Mouse (Mus musculus) heart, postnatal 14 days (tissue): ENCODE results near the gene Sept11. TPM values are rescaled to one million over a fixed set of nuclear protein-coding genes. Genes with fewer than 3 reads are reported as not detected.

Experiments
- DNase-seq, 2 experiments: peaks; one replicate each; pipeline ENCODE4 v3.0.0; 2021 to 2022
- intact Hi-C: fragments of 180-260 bp; cut with DNase I; formaldehyde crosslinking; loops from one replicate; pipeline ENCODE4 v1.15.1; 2025
- total RNA-seq, 2 experiments: library from RNA; stranded (reverse); gene quantifications; 2 replicates each; pipeline ENCODE4 v1.2.3; 2021

Gene Sept11
- total RNA-seq, 2 experiments from 2014 or later = 48.7 to 54.9 TPM

DNA sequence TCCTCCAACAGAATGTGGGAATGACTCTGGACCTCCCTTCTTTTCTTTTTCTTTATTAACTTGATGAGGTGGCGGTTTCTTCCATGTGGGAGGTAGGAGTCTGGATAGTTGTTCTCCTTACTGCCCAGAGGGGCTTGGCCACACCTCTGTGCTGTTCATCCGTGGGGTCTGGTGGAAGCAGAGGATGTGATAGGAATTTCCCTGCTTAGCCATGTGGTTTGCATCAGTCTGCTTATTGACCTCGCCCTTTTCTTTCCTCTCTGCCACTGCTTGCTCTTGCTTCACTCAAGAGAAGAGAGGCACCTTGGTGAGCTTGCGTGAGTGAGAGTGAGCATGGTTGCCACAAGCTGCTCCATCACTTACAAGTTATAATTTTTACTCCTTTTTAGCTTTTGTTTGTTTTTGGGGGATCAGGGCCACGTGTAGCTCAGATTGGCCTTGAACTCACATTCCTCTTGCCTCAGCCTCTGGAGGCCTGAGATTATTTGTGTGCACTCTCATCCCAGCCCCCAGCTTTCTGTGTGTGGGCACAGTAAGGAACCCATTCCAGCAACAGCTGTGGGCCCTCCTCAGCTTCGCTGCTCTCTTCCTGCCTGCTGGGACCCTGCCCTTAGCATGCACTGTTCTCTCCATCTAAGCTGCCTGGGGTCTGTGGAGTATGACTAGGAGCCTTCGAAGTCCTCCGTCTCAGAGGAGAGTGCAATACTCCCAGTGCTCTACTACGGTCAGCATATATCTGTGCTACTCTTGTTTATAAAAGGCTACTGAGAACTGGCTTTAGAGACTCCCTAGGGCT, 31.0 kb downstream of the Sept11 start:
- intact Hi-C loops = no loop called here
- no peak for DNase-seq

DNA sequence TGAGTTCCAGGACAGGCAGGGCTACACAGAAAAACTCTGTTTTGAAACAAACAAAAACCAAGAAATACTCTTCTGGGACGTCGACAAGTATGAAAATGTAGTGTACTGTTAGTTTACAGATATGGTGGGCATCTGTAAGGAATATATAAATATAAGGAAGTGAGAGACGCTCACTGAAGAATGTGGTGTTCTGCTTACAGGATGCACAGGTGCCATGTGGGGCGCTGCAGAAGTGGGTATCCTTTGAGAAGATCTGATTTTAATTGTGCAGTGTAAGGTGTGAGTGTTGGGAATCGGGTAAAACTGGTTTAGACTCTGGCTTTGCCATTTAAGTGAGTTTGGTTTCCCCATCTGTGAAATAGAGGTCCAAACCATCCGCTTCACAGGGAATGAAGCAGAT, 32.1 kb downstream of the Sept11 start:
- intact Hi-C loops = no loop called here
- DNase-seq = no peak

- intact Hi-C loops = no loop called here
- no peak for DNase-seq
Measured at GRCm38 (mm10) chr5:93126222-93126929, 33.1 kb downstream of the Sept11 start.

- DNase-seq = no peak
- intact Hi-C loops = no loop called here
Measured at GRCm38 (mm10) chr5:93126930-93127562, 33.8 kb downstream of the Sept11 start.

DNA sequence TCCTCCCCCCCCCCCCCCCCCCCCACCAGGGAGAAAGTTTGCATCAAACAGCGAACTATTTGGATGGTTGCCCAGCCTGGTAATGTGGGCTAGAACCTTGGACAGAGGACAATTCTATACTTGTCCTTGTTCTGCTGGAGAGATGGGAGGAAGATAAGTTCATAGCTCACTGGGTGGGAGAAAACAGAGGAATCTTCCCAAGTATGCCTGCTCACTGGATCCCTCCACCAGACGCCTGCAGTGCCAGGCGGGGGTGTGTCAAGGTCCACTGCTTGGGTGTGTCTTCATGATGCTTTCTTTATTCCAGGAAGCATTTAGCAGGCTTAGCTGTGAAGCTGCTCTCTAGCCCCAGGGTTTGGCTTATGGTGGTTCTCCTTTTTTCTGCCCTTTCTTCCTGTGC, 34.5 kb downstream of the Sept11 start:
- intact Hi-C loops = no loop called here
- peak in 1 of 2 experiments; percentile 26 for DNase-seq

DNA sequence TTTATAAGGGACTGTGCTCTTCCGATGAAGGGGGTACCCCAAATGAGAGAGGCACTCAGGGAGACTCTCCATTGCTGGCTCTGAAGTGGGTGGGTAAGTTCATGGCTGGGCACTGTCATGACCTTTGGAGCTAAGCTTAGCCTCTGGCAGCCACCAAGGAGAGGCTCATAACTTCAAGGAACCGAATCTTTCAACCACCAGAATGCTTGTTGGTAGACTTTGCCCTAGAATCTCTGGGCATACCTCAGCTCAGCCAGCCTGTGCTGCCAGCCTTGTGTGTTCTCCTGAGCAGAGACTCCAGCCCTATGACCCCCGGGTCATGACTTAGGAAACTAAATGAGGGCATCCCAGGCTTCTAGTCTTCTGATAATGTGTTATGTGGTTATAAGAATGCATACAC, 35.5 kb downstream of the Sept11 start:
- intact Hi-C loops = no loop called here
- DNase-seq = no peak

GRCm38 (mm10) chr5:93129953-93130352, 36.7 kb downstream of the Sept11 start:
- DNase-seq = no peak
- intact Hi-C loops = no loop called here

GRCm38 (mm10) chr5:93131401-93131800, 38.2 kb downstream of the Sept11 start:
- no peak for DNase-seq
- intact Hi-C loops = no loop called here

DNA sequence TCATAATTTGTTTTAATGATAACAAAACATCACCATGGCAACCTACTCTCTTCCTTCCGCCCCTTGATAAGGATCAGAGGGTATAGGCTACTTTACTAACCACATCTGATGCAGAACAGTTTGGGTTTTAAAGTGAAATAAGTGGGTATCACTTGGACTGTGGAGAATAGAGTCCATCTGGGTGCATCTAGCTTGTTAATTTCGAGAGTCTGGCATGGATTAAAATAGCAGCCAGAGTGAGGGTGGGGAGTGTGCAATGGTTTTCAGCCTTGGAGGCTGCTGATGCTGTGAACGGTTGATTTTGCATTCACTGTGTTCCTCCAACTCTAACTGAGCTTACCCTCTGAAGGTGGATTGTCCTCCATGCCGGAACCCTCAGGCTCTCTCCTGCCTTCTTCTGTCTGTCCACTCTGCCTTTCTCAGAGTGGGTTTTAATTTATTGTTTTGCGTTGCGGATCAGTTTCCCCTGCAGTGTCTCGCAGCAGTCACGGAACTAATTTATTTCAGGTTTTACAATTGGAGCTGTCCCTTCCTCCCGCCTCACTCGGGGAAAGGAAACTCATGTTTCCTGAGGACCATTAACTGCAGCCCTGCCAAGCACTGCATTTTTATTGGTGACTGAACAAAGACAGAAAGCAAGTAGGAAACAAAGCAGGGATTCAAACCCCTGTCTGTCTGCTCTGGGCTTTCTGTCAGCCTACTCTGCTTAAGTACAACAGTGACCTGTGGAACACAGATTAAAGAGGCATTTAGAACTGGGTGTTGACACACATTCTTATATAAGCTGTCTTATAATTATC, 40.4 kb downstream of the Sept11 start:
- DNase-seq = no peak
- intact Hi-C loops = no loop called here

GRCm38 (mm10) chr5:93135368-93136107, 42.3 kb downstream of the Sept11 start:
- intact Hi-C loops = no loop called here

DNA sequence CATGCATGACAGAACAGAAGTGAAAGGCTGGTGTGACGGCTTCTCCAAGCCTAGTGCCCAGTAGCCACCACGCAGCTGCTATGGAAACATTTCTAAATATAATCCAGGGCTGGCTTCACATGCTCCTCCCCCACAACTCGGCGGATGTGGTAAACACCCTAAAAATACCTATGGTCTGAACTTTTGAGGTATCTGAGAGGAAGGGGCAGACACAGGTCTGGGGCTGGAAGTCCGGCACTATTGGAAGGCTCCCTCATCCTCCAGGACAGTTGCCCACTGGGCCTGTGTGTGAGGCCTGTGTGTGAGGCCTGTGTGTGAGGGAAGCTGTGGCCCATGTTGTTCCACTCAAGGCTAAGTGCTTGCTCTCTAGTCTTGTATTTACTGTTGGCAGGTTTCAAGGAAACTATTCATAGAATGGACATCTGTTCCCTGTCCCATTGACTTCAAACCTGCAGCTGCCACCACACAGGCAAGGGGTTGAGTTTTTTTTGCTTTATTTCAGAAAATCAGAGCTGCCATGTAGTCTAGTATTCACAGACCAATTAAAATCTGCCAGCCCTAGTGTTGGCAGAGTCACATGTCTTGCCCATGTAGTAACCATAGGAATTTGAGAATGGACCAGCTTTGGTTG, 43.8 kb downstream of the Sept11 start:
- intact Hi-C loops = loop anchor here (1.0 kb wide), 1 partner anchor 44 kb away; the partner anchor contains the start of gene Sept11
- peak; percentile 49 to 65 for DNase-seq

More at GRCm38 (mm10) chr5:93135368-93136107, 42.3 kb downstream of the Sept11 start:
- DNase-seq = no peak

DNA sequence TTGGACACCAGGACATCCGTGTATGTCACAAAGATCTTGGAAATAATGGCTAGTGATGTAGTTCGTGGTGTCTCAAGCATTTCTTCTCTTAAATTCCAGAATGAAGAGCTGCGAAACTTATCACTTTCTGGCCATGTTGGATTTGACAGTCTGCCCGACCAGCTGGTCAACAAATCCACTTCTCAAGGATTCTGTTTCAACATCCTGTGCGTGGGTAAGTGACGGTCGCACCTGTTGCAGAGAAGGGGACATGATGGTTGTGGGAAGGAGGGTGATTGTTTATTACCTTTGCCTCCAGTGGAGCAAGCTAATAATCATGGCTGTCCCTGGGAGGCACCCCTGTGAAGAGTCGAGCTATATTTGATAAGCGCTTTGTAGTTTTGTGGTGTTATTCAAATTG, 46.1 kb downstream of the Sept11 start:
- no peak for DNase-seq
- intact Hi-C loops = no loop called here

DNA sequence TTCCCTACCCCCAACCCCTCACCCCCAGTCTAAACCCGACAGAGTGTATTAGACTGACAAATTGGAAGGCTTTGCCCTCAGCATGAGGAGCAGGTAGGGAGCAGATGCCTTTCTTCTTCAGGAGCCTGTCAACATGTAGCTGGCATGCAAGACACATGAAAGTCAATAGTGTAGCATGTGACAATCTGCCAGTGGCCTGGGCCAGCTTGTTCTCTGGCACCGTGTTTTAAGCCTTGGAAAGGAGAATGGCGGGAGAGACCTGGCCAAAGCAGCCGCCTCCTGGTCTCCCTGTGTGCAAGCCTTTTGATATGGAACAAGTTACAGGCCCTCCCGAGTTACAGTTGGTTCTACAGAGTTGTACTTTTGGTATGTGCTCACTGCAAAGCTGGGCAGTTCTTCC, 47.5 kb downstream of the Sept11 start:
- intact Hi-C loops = no loop called here
- peak; percentile 41 to 58 for DNase-seq

DNA sequence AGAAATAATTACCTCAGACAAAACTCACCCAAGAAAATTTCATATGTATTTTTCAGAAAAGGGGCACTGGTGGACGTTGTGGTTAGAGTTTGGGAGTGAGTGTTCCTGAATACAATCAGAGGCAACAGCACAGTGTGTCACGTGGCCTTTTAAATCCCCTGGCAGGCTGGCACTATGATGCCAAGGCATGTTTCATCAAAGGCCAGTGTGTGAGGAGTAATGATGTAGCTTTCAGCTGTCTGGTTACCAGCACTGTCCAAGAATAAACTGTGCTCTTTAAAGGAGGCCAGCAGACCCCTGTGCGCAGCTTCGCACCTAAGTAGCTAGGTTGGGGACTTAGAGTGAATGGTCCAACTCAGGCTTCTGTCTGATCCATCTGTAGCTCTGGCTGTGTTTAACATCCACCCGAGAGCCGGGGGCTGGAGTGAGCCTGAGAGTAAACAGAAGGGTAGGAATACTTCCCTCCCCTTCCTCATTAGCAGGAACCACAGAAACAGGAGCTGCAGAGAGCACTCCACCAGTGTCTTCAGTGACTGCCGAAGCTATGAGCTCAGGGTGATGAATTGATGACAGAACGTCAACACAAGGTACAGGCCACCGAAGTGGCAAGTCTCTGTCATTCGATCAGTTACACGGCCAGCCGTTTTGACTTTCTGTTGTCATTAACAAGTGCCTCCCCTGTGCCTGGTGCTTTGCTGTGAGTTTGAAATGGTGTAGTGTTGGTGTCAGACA, 50.3 kb downstream of the Sept11 start:
- intact Hi-C loops = no loop called here
- no peak for DNase-seq

- DNase-seq = no peak
- intact Hi-C loops = no loop called here
Measured at GRCm38 (mm10) chr5:93144874-93145273, 51.6 kb downstream of the Sept11 start.

GRCm38 (mm10) chr5:93145504-93145903, 52.3 kb downstream of the Sept11 start:
- intact Hi-C loops = no loop called here
- DNase-seq = no peak

- DNase-seq = peak in 1 of 2 experiments; percentile 29
- intact Hi-C loops = no loop called here
Measured at GRCm38 (mm10) chr5:93149969-93150777, 56.9 kb downstream of the Sept11 start.

GRCm38 (mm10) chr5:93151985-93152384, 58.7 kb downstream of the Sept11 start:
- no peak for DNase-seq
- intact Hi-C loops = no loop called here
